Mouse (Mus musculus) gastrocnemius, adult 8-10 months (tissue): ENCODE results near the gene Tmpo. TPM values are rescaled to one million over a fixed set of nuclear protein-coding genes. Genes with fewer than 3 reads are reported as not detected.

ENCODE experiments used
- DNase-seq, 2 experiments: peaks; one replicate each; pipeline ENCODE4 v3.0.0; 2022; ENCODE audit warnings: low spot score in 2 of 2
- total RNA-seq, 4 experiments: library from RNA; stranded (reverse); gene quantifications; 2 replicates each; pipeline ENCODE4 v1.2.4; 2022

The Tmpo gene
- total RNA-seq, 4 experiments from 2014 or later: 47.8 to 71.6 (median 53.8) TPM

DNA sequence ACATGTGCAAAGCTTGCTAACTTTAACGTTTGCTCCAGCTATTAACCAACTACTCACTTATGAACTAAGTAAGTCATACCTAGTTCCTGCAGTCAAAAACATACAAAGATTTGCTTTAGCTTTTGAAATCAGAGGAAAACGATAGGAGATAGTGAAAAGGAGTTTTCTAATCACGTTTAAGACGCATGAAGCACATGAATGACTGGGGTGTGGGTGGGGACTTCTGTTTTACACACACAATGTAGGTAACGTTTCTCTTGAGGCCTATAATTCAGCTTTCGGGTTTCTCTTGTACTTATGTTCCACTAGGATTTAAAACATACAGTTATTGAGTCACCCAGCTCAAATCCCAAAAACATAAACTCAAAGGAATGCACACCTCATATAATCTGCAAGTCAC lies 58.5 kb downstream of the Tmpo start:
- no peak for DNase-seq

DNA sequence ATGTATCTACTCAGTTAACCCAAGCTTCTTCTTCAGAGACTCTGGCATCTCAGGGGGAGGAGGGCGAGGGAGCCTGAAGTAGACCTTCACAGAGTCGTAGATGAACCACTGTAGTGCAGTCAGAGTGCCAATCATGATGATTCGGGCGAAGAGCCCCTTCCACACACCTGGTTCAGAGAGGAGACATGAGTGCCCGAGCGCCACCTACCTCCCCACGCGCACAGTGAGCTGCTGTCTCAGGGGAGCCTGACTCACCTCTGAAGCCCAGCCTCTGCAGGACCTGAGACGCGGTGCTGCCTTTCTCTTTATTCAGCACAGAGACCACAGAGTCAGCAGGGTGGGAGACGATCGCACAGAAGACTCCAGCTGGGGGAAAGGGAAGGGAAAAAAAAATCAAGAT lies 64.2 kb downstream of the Tmpo start:
- no peak for DNase-seq

- DNase-seq: no peak
Observed at GRCm38 (mm10) chr10:91109841-91110240, 71.3 kb downstream of the Tmpo start.

DNA sequence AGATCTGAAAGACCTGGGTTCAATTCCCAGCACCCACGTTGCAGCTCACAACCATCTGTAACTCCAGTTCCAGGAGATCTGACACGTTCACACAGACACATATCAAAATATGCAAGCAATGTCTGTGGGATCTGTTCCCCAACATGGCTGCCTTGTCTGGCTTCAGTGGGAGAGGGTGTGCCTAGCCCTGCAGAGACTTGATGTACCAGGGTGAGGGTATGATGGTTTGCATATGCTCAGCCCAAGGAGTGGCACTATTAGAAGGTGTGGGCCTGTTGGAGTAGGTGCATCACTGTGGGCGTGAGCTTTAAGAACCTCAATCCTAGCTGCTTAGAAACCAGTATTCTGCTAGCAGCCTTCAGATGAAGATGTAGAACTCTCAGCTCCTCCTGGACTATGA lies 75.1 kb downstream of the Tmpo start:
- no peak for DNase-seq

DNA sequence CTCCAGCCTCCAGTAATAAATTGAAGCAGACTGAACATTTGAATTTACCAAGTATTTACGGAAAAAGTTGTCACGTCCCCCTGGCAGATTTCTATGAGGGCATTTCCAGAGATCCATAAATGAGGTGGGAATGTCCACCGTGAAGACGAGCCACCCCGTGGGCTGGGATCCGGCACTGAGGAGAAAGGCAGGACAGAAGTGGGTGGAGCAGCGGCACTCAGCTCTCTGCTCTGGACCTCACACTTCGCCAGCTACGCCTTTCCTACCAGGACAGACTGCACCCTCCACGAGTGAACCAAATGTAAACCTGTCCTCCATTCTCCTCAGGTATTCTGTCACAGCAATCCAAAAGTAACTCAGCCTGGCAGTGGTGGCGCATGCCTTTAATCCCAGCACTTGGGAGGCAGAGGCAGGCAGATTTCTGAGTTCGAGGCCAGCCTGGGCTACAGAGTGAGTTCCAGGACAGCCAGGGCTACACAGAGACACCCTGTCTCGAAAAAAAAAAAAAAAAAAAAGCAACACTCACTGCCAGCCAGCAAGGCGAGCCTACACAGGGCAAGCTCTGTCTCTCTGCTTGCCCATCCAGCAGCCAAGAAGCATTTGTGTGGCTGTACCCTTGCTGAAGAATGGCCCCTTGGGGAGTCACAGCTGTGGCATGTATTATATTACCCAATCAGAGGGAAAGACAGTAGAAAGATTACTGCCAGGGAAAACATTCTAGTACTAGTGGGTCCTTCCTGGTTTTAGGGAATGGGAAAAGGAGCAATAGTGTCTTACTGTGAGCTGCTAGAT lies 78.1 kb downstream of the Tmpo start:
- no peak for DNase-seq

DNA sequence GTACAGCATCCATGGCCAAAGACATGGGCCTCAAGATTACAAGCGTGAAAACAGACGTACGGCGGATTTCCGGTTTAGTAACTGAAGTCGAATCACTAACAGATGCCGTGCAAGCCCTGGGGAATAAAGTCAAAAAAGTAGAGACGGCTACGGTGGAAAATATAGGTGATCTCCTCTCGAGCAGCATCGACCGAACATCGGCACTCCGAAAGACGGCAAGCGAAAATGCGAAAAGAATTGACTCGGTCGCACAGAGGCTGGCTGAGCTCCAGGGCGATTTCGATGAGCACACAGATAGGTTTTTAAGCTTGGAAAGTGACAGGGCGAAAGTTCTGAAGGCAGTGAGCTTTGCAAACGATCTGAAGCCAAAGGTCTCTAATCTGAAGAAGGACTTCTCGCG lies 79.2 kb downstream of the Tmpo start:
- no peak for DNase-seq

DNA sequence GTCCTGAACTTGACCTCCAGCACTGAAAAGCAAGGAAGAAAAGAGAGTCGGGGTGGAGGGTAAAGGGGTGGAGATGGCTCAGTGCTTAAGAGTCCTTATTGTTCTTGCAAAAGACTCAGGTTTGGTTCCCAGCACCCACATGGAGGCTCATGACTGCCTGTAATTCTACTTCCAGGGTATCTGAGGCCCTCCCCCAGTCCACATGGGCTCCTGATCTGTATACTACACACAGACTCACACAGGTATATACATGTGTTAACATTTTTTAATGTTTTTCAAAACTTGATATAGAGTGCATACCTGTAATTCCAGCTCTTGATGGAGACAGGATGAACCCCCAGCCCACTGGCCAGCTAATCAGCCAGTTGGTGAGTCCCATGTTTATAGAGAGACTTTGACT lies 81.0 kb downstream of the Tmpo start:
- DNase-seq: no peak

DNA sequence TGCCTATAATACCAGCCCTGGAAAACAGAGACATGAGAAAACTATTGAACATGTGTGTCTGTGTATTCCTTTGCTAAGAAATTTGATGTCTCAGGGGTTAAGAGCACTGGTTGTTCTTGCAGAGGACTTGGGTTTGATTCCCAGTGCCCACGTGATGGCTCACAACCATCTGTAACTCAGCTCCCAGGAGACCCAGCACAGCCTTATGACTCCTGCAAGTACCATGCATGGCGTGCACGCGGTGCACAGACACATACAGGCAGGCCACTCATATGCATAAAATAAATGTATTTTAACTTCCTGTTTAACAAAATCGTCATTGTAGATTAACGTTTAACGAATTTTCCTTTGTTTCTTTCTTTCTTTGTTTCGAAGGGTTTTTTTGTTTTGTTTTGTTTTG lies 83.1 kb downstream of the Tmpo start:
- DNase-seq: no peak

Other genes with a start within 250 kb of the Tmpo start
- 1 to 10 TPM in 3 of 4 experiments, under 1 TPM in 1; 0.87 to 2.0 (median 1.7) TPM for gene Apaf1, start 98.5 kb downstream of the Tmpo start, total RNA-seq
- gene Ikbip, start 98.4 kb downstream of the Tmpo start, total RNA-seq: 10 to 100 TPM in 2 of 4 experiments, 1 to 10 TPM in 2; 9.1 to 11.1 (median 10.4) TPM
- 1,000 to 10,000 TPM; 1,088 to 1,186 (median 1,135) TPM for gene Slc25a3, start 57.3 kb downstream of the Tmpo start, total RNA-seq